Mouse (Mus musculus) adrenal gland, adult 18-20 months (tissue): Measurements from ENCODE around the gene Cstf3. TPM values are rescaled to one million over a fixed set of nuclear protein-coding genes. Genes with fewer than 3 reads are reported as not detected.

Experiments
- DNase-seq, 2 experiments: peaks; one replicate each; pipeline ENCODE4 v3.0.0; 2021 to 2022; ENCODE audit warnings: low spot score in 2 of 2
- total RNA-seq, 2 experiments: library from RNA; stranded (reverse); gene quantifications; 1 replicate in 1 of 2; 2 replicates in 1 of 2; pipeline ENCODE4 v1.2.3; 2021

The Cstf3 gene
- total RNA-seq, 2 experiments from 2014 or later: 30.3 to 40.6 TPM

DNA sequence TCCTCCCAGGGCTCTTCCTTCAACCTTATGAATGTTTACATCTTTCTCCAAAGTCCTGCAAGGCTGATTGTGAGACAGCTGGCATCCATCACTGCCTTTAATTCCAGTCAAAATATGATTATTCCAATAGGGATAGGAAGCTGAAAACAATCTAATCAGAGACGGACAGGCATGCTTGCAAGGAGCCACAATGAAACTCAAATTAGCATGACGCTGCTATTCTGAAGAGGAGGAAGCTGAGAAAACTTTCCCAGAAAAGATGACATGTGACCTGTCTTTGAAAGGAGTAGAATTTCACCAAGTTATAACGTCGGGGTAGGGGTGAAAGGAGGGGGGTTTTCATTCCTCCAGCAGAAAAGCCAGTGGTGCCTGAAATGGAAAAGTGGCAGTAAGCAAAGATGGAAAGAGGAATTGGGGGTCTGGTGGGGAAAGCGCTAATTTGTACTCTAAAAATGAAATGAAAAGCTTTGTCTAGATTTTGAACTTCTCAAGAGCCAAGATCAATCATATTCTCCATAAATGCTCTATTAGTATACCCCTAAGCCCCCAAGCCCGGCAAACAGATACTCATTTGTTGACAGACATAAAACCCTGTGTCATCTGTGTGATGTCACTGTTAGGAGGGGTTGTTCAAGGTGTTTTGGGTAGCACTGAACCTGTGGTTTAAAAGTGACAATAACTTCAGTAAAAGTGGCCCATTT, 120.5 kb downstream of the Cstf3 start:
- no peak for DNase-seq

DNA sequence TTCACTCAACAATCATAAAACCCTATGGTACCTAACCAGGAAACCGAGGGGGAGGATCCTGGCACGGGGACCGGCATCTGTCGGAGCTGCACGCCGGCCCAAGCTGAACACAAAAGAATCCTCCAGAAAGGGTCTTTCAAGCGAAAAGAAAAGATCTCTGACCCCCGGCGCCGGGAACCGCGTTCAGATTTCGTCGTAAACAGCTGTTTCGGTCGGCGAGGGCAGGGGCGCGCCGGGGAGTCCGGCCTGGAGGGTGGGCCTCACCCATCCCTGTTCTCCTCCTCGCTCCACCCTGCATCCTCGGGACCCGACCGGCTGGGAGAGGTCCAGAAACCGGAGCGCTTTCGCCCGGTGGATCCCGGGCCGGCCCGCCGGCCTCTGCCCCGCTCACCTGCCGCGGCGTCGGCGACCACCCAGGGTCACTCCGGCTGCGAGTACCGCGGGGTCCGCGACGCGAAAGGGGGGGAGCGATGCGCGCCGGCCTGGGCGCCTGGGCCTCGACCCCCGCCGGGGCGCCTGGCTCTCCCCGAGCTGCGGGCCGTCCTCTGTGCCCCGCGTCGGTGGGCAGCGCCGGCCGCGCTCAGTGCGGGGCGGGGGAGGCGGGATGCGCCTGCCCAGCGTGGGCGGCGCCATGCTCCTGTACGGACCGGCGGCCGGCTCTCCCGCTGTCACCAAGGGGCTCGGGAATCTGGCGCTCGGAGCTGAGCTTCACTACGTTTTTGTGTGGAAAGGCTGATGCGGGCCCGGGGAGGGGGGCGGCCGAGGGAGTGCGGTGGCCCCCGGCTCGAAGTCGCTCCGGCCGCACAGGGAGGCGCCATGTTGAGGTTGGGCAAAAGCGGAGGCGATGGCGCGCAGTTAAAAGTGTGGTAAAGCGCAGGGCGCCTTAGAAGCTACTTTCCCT, 121.5 kb downstream of the Cstf3 start, which contains the start of gene Tcp11l1:
Gene Tcp11l1 (minus strand): TSS at position 585 of the 901 bp plus-strand sequence.
- DNase-seq: peak; percentile 69 to 74

- no peak for DNase-seq
These were observed 122.1 kb downstream of the Cstf3 start for GRCm38 (mm10) chr2:104712486-104712809.

GRCm38 (mm10) chr2:104714254-104714691, 124.0 kb downstream of the Cstf3 start:
- no peak for DNase-seq

Other genes with a start within 250 kb of the Cstf3 start
- 10 to 100 TPM in 1 of 2 experiments, 1 to 10 TPM in 1; 7.0 to 11.9 TPM for gene D430041D05Rik, start 179.5 kb upstream of the Cstf3 start, total RNA-seq
- 100 to 1,000 TPM; 116 to 139 TPM for gene Hipk3, start 96.1 kb upstream of the Cstf3 start, total RNA-seq
- 10 to 100 TPM; 10.4 to 11.2 TPM for gene Tcp11l1, start 121.6 kb downstream of the Cstf3 start, total RNA-seq
- not detected for gene Pin1rt1, start 125.9 kb downstream of the Cstf3 start, total RNA-seq
- gene Depdc7, start 152.4 kb downstream of the Cstf3 start, total RNA-seq: 1 to 10 TPM in 1 of 2 experiments, under 1 TPM in 1; 0.66 to 1.2 TPM
- 10 to 100 TPM; 20.4 to 21.6 TPM for gene Qser1, start 226.2 kb downstream of the Cstf3 start, total RNA-seq